Mouse (Mus musculus) CH12.LX (cell line): Measurements from ENCODE around the gene Pgm2l1. TPM values are rescaled to one million over a fixed set of nuclear protein-coding genes. Genes with fewer than 3 reads are reported as not detected.

Experiments used
- DNase-seq: peaks from one replicate; pipeline ENCODE4 v3.0.0-alpha.2; 2013; ENCODE audit errors: extremely low read depth
- H3K27ac ChIP-seq: 2 replicates; pipeline ENCODE4 v1.5.1; 2012; ENCODE audit warnings: low read depth, mild to moderate bottlenecking, control low read depth, moderate library complexity; ENCODE audit not compliant: insufficient read depth
- H3K27me3 ChIP-seq: replicated peaks from 2 replicates; pipeline ENCODE3; 2012; ENCODE audit warnings: inconsistent platforms
- H3K36me3 ChIP-seq, 2 experiments: replicated peaks in 1 of 2; 2 replicates each; pipeline versions ENCODE3 to v1.6.1; 2012; ENCODE audit warnings: inconsistent platforms in 1 of 2, low read length in 1 of 2, mild to moderate bottlenecking in 1 of 2, mixed read lengths in 1 of 2, moderate library complexity in 1 of 2; ENCODE audit not compliant: control insufficient read depth in 1 of 2, insufficient read depth in 1 of 2
- H3K4me1 ChIP-seq, 2 experiments: 2 replicates each; pipeline ENCODE4 v1.6.1; 2012; ENCODE audit warnings: inconsistent platforms in 1 of 2, moderate library complexity in 1 of 2; ENCODE audit not compliant: insufficient read depth in 2 of 2, control insufficient read depth in 1 of 2
- H3K4me2 ChIP-seq: 2 replicates; pipeline ENCODE4 v1.6.1; 2012; ENCODE audit warnings: low read depth, mild to moderate bottlenecking, control low read depth; ENCODE audit not compliant: poor library complexity, insufficient read depth, severe bottlenecking
- H3K4me3 ChIP-seq, 3 experiments: fragments of 150-350 bp in 1 of 3; sonication (generic) in 1 of 3; replicated peaks in 1 of 3; 2 replicates each; pipeline versions ENCODE3 to v1.5.1; 2011 to 2012; ENCODE audit warnings: low read depth in 2 of 3, low read length in 2 of 3, mild to moderate bottlenecking in 2 of 3, moderate library complexity in 2 of 3, control low read depth in 1 of 3, improper control_type of control experiment in 1 of 3, inconsistent platforms in 1 of 3, mixed read lengths in 1 of 3; ENCODE audit not compliant: poor library complexity in 1 of 3
- H3K79me2 ChIP-seq: replicated peaks from 2 replicates; pipeline ENCODE4 v1.6.1; 2012; ENCODE audit warnings: mild to moderate bottlenecking, moderate library complexity; ENCODE audit not compliant: control insufficient read depth, poor library complexity, insufficient read depth, severe bottlenecking; ENCODE audit errors: extremely low read depth
- H3K9ac ChIP-seq: 2 replicates; pipeline ENCODE4 v1.6.1; 2012; ENCODE audit warnings: low read depth, mild to moderate bottlenecking, control low read depth, moderate library complexity; ENCODE audit not compliant: insufficient read depth
- H3K9me3 ChIP-seq: replicated peaks from 2 replicates; pipeline ENCODE3; 2012; ENCODE audit warnings: low read length, inconsistent platforms, mixed read lengths
- BHLHE40 ChIP-seq: IDR thresholded peaks from 2 replicates; pipeline ENCODE4 v1.6.1; 2011; ENCODE audit warnings: mild to moderate bottlenecking, low read depth, low read length, improper control_type of control experiment
- CHD1 ChIP-seq: IDR thresholded peaks from 2 replicates; pipeline ENCODE4 v1.6.1; 2012; ENCODE audit warnings: low read depth, low read length, improper control_type of control experiment, inconsistent platforms
- CHD2 ChIP-seq: IDR thresholded peaks from 2 replicates; pipeline ENCODE4 v1.6.1; 2011; ENCODE audit warnings: low read length, improper control_type of control experiment
- E2F4 ChIP-seq: IDR thresholded peaks from 2 replicates; pipeline ENCODE4 v1.6.1; 2011; ENCODE audit warnings: low read depth, low read length, improper control_type of control experiment; ENCODE audit not compliant: insufficient replicate concordance
- ELF1 ChIP-seq: IDR thresholded peaks from 2 replicates; pipeline ENCODE4 v1.6.1; 2014; ENCODE audit warnings: low read depth, mild to moderate bottlenecking, inconsistent platforms, low read length, improper control_type of control experiment
- EP300 ChIP-seq: IDR thresholded peaks from 2 replicates; pipeline ENCODE4 v1.6.1; 2011; ENCODE audit warnings: low read length, improper control_type of control experiment
- ETS1 ChIP-seq: conservative IDR thresholded peaks from 2 replicates; pipeline ENCODE4 v1.6.1; 2012; ENCODE audit warnings: low read depth, mild to moderate bottlenecking, inconsistent platforms, low read length, improper control_type of control experiment, moderate library complexity
- GABPA ChIP-seq: IDR thresholded peaks from 2 replicates; pipeline ENCODE4 v1.6.1; 2012; ENCODE audit warnings: low read depth, low read length, improper control_type of control experiment, inconsistent platforms; ENCODE audit not compliant: insufficient replicate concordance
- HCFC1 ChIP-seq: IDR thresholded peaks from 2 replicates; pipeline ENCODE4 v1.6.1; 2012; ENCODE audit warnings: low read depth, mild to moderate bottlenecking, inconsistent platforms, low read length, improper control_type of control experiment
- IRF4 ChIP-seq: IDR thresholded peaks from 2 replicates; pipeline ENCODE4 v1.6.1; 2014; ENCODE audit warnings: low read depth, mild to moderate bottlenecking, inconsistent platforms, low read length, improper control_type of control experiment
- JUN ChIP-seq: IDR thresholded peaks from 2 replicates; pipeline ENCODE4 v1.6.1; 2011; ENCODE audit warnings: low read depth, mild to moderate bottlenecking, low read length, improper control_type of control experiment, moderate library complexity; ENCODE audit not compliant: insufficient read depth
- JUND ChIP-seq: conservative IDR thresholded peaks from 2 replicates; pipeline ENCODE4 v1.6.1; 2011; ENCODE audit warnings: low read depth, low read length, improper control_type of control experiment
- KAT2A ChIP-seq: IDR thresholded peaks from 2 replicates; pipeline ENCODE4 v1.6.1; 2012; ENCODE audit warnings: low read length, improper control_type of control experiment, inconsistent platforms; ENCODE audit not compliant: insufficient replicate concordance
- MAFK ChIP-seq: IDR thresholded peaks from 2 replicates; pipeline ENCODE4 v1.6.1; 2011; ENCODE audit warnings: low read length, improper control_type of control experiment; ENCODE audit not compliant: insufficient replicate concordance
- MAX ChIP-seq: IDR thresholded peaks from 2 replicates; pipeline ENCODE4 v1.6.1; 2011; ENCODE audit warnings: low read length, improper control_type of control experiment
- MXI1 ChIP-seq: IDR thresholded peaks from 2 replicates; pipeline ENCODE4 v1.6.1; 2011; ENCODE audit warnings: mild to moderate bottlenecking, low read depth, low read length, improper control_type of control experiment
- NRF1 ChIP-seq: IDR thresholded peaks from 2 replicates; pipeline ENCODE4 v1.6.1; 2014; ENCODE audit warnings: low read depth, mild to moderate bottlenecking, inconsistent platforms, low read length, improper control_type of control experiment, moderate library complexity
- PAX5 ChIP-seq: IDR thresholded peaks from 2 replicates; pipeline ENCODE4 v1.6.1; 2012; ENCODE audit warnings: low read length, inconsistent platforms, mixed read lengths
- POLR2A ChIP-seq: IDR thresholded peaks from 2 replicates; pipeline ENCODE4 v1.6.1; 2011; ENCODE audit warnings: low read depth, mild to moderate bottlenecking, improper control_type of control experiment, low read length
- POLR2AphosphoS2 ChIP-seq: IDR thresholded peaks from 2 replicates; pipeline ENCODE4 v1.6.1; 2011; ENCODE audit warnings: low read depth, low read length, improper control_type of control experiment
- SIN3A ChIP-seq: IDR thresholded peaks from 2 replicates; pipeline ENCODE4 v1.6.1; 2012; ENCODE audit warnings: low read length, improper control_type of control experiment, inconsistent platforms
- SMC3 ChIP-seq: IDR thresholded peaks from 2 replicates; pipeline ENCODE4 v1.6.1; 2011; ENCODE audit warnings: low read depth, low read length, improper control_type of control experiment
- TBP ChIP-seq: conservative IDR thresholded peaks from 2 replicates; pipeline ENCODE4 v1.6.1; 2011; ENCODE audit warnings: low read depth, low read length, improper control_type of control experiment
- UBTF ChIP-seq: IDR thresholded peaks from 2 replicates; pipeline ENCODE4 v1.6.1; 2012; ENCODE audit warnings: low read depth, mild to moderate bottlenecking, inconsistent platforms, low read length, improper control_type of control experiment, moderate library complexity
- USF2 ChIP-seq: conservative IDR thresholded peaks from 2 replicates; pipeline ENCODE4 v1.6.1; 2011; ENCODE audit warnings: low read depth, low read length, improper control_type of control experiment
- dilution Hi-C: fragments of 300-500 bp; cut with MboI; formaldehyde crosslinking; loops from 2 replicates; pipeline ENCODE4 v1.14.3; 2020; ENCODE audit warnings: low sequenced_read_pairs; ENCODE audit not compliant: extremely low pct_unique_long_range_greater_than_20kb, extremely low pct_ligation_motif_present
- in situ Hi-C: fragments of 300-500 bp; cut with MboI; formaldehyde crosslinking; loops from 3 replicates; pipeline ENCODE4 v1.14.3; 2019; ENCODE audit warnings: low sequenced_read_pairs, low pct_ligation_motif_present, low pct_unique_long_range_greater_than_20kb, mixed read lengths
- polyA plus RNA-seq: library from polyadenylated mRNA; unstranded; fragments of >175 nt; gene quantifications from 2 replicates; pipeline ENCODE4 v1.2.1, GENCODE M21; 2012; ENCODE audit warnings: low read depth; ENCODE audit not compliant: insufficient read length
- total RNA-seq, 2 experiments: library from RNA; depleted of rRNA; stranded (reverse); fragments of 300-350 nt in 1 of 2; fragments of >200 nt in 1 of 2; gene quantifications; 2 replicates each; pipeline ENCODE4 v1.2.3; 2012 to 2014

The Pgm2l1 gene
- total and polyA plus RNA-seq, 3 experiments, result 1.2 to 4.1 (median 3.4) TPM

GRCm38 (mm10) chr7:100287748-100288578 is 60.8 kb downstream of the Pgm2l1 start:
- no peak overlapping the region for H3K27ac ChIP-seq

GRCm38 (mm10) chr7:100288622-100289021 is 61.4 kb downstream of the Pgm2l1 start:
- in situ Hi-C loops, result no loop called here

More at GRCm38 (mm10) chr7:100287748-100288578, 60.8 kb downstream of the Pgm2l1 start:
- peaks cover 8% of the 10 kb centered on the region for H3K9me3 ChIP-seq
- dilution Hi-C loops, result no loop called here
- in situ Hi-C loops, result no loop called here
- DNase-seq, result no peak
- no peaks in the 10 kb centered on the region for H3K79me2 ChIP-seq
- no peaks in the 10 kb centered on the region for H3K36me3 ChIP-seq
- H3K27me3 ChIP-seq, result peaks cover 58% of the 10 kb centered on the region
- H3K4me2 ChIP-seq, result no peak overlapping the region
- no peak overlapping the region for H3K9ac ChIP-seq
- TF ChIP-seq ETS1, result no peak
- no peak for TF ChIP-seq IRF4
- no peak for TF ChIP-seq NRF1
- TF ChIP-seq MAX, result no peak
- TF ChIP-seq SIN3A, result no peak
- TF ChIP-seq E2F4, result no peak
- no peak for TF ChIP-seq ELF1
- TF ChIP-seq POLR2AphosphoS2, result no peak
- no peak for TF ChIP-seq EP300
- no peak for TF ChIP-seq MAFK
- no peak overlapping the region for H3K4me3 ChIP-seq
- peaks cover 3 to 17% of the 10 kb centered on the region in 2 experiments; a peak in 3 of 4 replicates for H3K4me1 ChIP-seq

DNA sequence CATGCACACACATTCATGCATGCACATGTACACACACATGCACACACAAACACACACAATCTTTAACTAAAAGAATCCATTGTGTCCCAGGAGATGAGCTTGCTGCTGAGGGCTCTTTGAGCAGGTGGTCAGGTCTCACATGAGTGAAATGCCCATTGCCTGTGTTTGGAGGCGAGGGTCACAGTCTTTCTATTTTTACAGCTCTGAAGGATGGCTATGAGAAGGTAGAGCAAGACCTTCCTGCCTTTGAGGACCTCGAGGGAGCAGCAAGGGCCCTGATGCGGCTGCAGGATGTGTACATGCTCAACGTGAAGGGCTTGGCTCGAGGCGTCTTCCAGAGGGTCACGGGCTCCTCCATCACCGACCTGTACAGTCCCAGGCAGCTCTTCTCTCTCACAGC is 66.4 kb downstream of the Pgm2l1 start:
- no peak overlapping the region for H3K9ac ChIP-seq
- in situ Hi-C loops (no loop called here), dilution Hi-C loops (no loop called here)
- H3K4me1 ChIP-seq, result no peaks in the 10 kb centered on the region
- H3K4me2 ChIP-seq, result no peak overlapping the region
- no peak for DNase-seq
- peaks cover 16% of the 10 kb centered on the region for H3K27me3 ChIP-seq
- H3K4me3 ChIP-seq, result no peak overlapping the region
- peaks cover 8% of the 10 kb centered on the region for H3K9me3 ChIP-seq
- no peaks in the 10 kb centered on the region for H3K79me2 ChIP-seq
- H3K36me3 ChIP-seq, result no peaks in the 10 kb centered on the region
- H3K27ac ChIP-seq, result no peak overlapping the region
- no peak for TF ChIP-seq POLR2A
- TF ChIP-seq MXI1, result no peak
- TF ChIP-seq BHLHE40, result no peak
- TF ChIP-seq CHD2, result no peak
- TF ChIP-seq UBTF, result no peak
- TF ChIP-seq USF2, result no peak
- no peak for TF ChIP-seq CHD1
- TF ChIP-seq E2F4, result no peak
- TF ChIP-seq ETS1, result no peak
- TF ChIP-seq KAT2A, result no peak
- TF ChIP-seq SIN3A, result no peak
- TF ChIP-seq TBP, result no peak
- no peak for TF ChIP-seq SMC3
- no peak for TF ChIP-seq MAX
- no peak for TF ChIP-seq JUN
- no peak for TF ChIP-seq PAX5
- TF ChIP-seq JUND, result no peak
- no peak for TF ChIP-seq HCFC1

More at GRCm38 (mm10) chr7:100288622-100289021, 61.4 kb downstream of the Pgm2l1 start:
- Histone ChIP-seq H3K9me3 (peaks cover 8% of the 10 kb centered on the region), H3K27ac (no peak overlapping the region), H3K9ac (no peak overlapping the region), H3K79me2 (no peaks in the 10 kb centered on the region), H3K4me1 (peaks cover 3 to 17% of the 10 kb centered on the region in 2 experiments; a peak in 3 of 4 replicates), H3K36me3 (no peaks in the 10 kb centered on the region), H3K4me2 (no peak overlapping the region), H3K4me3 (no peak overlapping the region), H3K27me3 (peaks cover 58% of the 10 kb centered on the region)
- no peak for DNase-seq
- dilution Hi-C loops, result no loop called here
- TF ChIP-seq IRF4, result no peak
- TF ChIP-seq NRF1, result no peak
- no peak for TF ChIP-seq E2F4
- TF ChIP-seq HCFC1, result no peak
- TF ChIP-seq GABPA, result no peak
